Mouse (Mus musculus): ENCODE measurements around the gene Ctf2. TPM values are rescaled to one million over a fixed set of nuclear protein-coding genes. Genes with fewer than 3 reads are reported as not detected.

Gene Ctf2
- polyA plus RNA-seq, 1 experiment from 2014 or later, result 0.06 TPM

- H3K4me3 ChIP-seq (replicated peaks), result peak overlapping the region; percentile 81
- H3K27me3 ChIP-seq, result no peaks in the 10 kb centered on the region
- H3K9ac ChIP-seq, result peak overlapping the region; percentile 68
- H3K4me2 ChIP-seq, result peak overlapping the region; percentile 93
- peaks cover 4% of the 10 kb centered on the region; the same call in 1 of the 2 replicates for H3K36me3 ChIP-seq (replicated peaks)
- peak; percentile 78 for ATAC-seq (ENCODE audit: insufficient read depth)
- peaks cover 35% of the 10 kb centered on the region for H3K4me1 ChIP-seq (replicated peaks)
- no peaks in the 10 kb centered on the region for H3K9me3 ChIP-seq (replicated peaks)
- peak overlapping the region; percentile 84 for H3K27ac ChIP-seq (replicated peaks)
- WGBS (ENCODE audit: insufficient replicate concordance), result under 1% methylated on average over 19 of the region's 19 CpGs
Measured at GRCm38 (mm10) chr7:127745251-127745651, 13.3 kb upstream of the Ctf2 start.

DNA sequence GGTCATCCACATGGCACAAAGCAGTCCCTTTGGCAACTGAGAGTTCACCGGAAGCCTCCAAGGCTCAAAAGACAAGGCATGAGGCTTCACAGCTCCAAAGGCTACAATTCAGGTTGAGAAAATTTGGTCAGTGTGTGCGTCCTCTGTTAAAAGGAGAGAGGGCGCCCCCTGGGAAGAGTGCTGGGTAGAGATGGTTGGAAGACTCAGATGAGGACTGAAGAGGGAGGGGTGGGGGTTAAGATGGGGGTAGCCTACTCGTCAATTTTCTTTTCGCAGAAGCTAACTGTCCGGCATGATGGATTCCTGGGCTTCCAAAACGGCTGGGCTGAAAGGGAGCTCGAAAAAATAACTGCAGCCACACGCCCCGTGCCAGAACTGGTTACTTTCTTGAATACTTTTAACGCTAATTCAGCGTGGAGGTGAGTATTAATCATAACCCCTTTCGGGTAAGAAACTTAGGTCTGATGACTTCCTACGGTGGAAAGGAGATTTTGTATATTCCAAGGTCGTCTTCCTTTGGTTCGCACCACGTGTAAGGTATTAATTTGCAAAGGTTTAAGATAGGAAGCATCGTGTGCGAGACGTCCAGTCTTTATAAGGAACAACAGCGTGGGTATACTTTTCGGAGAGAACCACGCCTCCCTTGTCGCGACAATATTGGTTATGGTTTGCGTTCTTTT is 12.5 kb upstream of the Ctf2 start, which contains the start of gene Fbxl19:
TSS of gene Fbxl19 (plus strand) at position 178 of the 680 bp plus-strand sequence.
- ATAC-seq (ENCODE audit: insufficient read depth), result no peak
- Histone ChIP-seq H3K27ac (replicated peaks) (peak within 1 kb of the TSS; percentile 84), H3K4me3 (replicated peaks) (peak within 1 kb of the TSS; percentile 81), H3K36me3 (replicated peaks) (no peaks in the 10 kb centered on the region), H3K4me1 (replicated peaks) (peaks cover 35% of the 10 kb centered on the region), H3K4me2 (peak within 1 kb of the TSS; percentile 93), H3K9me3 (replicated peaks) (no peaks in the 10 kb centered on the region), H3K9ac (peak within 1 kb of the TSS; percentile 68), H3K27me3 (no peaks in the 10 kb centered on the region)
- WGBS (ENCODE audit: insufficient replicate concordance), result under 1% methylated on average over 26 of the region's 26 CpGs

DNA sequence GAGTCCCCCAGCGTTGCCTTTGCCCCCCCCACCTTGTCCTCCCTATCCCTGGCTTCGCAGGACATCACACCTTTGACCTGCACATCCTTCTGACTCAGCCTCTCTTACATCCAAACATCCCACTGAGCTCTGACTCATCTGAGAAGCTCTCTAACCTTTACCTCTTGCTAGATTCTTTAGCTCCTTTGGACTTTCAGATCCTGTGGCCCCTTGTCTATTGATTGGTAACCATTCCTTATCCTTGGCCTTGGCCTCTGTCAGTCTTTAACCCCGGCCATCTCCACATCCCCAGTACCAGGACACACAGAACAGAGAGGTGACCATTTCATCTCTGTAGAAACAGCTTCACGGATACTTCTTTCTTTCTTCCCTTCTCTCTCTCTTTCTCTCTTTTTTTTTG is 1.8 kb downstream of the Ctf2 start:
- Histone ChIP-seq H3K4me3 (replicated peaks) (no peak overlapping the region), H3K9ac (no peak overlapping the region), H3K4me1 (replicated peaks) (no peaks in the 10 kb centered on the region), H3K36me3 (replicated peaks) (no peaks in the 10 kb centered on the region), H3K4me2 (no peak overlapping the region), H3K27me3 (0 out of 2 replicates have a peak, but pooled peaks cover 5% of the 10 kb centered on the region), H3K27ac (replicated peaks) (no peak overlapping the region), H3K9me3 (replicated peaks) (no peaks in the 10 kb centered on the region)
- ATAC-seq (ENCODE audit: insufficient read depth), result no peak
- 51% methylated on average over 4 of the region's 4 CpGs for WGBS (ENCODE audit: insufficient replicate concordance)

DNA sequence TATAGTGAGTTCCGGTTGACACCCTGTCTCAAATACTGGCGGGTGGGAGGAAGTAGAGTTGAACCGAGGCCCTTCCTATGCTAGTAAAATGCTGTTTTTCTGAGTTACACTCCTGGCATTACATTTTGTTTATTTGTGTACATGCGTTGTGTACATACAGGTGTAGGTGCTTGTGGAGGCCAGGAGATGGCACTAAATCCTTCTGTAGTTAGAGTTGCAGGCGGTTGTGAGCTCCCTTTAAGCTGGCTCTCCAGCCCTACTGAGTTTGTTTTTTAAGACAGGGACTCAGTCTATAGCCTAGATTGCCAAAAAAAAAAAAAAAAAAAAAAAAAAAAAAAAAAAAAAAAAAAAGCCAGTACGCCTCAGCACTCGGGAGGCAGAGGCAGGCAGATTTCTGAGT is 4.1 kb downstream of the Ctf2 start:
- Histone ChIP-seq H3K9me3 (replicated peaks) (no peaks in the 10 kb centered on the region), H3K4me1 (replicated peaks) (no peaks in the 10 kb centered on the region), H3K27me3 (0 out of 2 replicates have a peak, but pooled peaks cover 5% of the 10 kb centered on the region), H3K9ac (no peak overlapping the region), H3K36me3 (replicated peaks) (no peaks in the 10 kb centered on the region), H3K4me2 (no peak overlapping the region), H3K4me3 (replicated peaks) (no peak overlapping the region), H3K27ac (replicated peaks) (no peak overlapping the region)
- ATAC-seq (ENCODE audit: insufficient read depth), result no peak
- WGBS (ENCODE audit: insufficient replicate concordance), result 55% methylated on average over 7 of the region's 7 CpGs

DNA sequence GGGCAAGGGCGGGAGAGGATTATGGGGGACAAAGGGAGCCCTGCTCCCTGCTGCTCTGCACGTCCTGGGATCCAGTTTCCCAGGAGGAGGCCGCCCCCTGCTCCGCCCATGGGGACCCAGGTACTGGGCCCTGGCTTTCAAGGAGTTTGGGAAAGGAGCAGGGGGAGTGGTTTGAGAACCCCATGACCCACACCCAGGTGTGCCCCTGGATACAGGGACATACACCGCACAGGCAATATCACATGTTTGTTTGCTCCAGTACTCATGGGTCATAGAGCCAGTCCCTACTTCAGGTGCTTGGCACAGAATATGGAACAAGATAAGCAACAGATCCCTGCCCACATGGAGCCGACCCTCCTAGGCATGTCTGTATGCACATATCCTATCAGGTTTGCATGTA is 6.0 kb downstream of the Ctf2 start:
- 56% methylated on average over 6 of the region's 6 CpGs for WGBS (ENCODE audit: insufficient replicate concordance)
- Histone ChIP-seq H3K9ac (no peak overlapping the region), H3K4me2 (no peak overlapping the region), H3K4me1 (replicated peaks) (no peaks in the 10 kb centered on the region), H3K9me3 (replicated peaks) (no peaks in the 10 kb centered on the region), H3K27me3 (0 out of 2 replicates have a peak, but pooled peaks cover 5% of the 10 kb centered on the region), H3K36me3 (replicated peaks) (no peaks in the 10 kb centered on the region), H3K4me3 (replicated peaks) (no peak overlapping the region), H3K27ac (replicated peaks) (no peak overlapping the region)
- ATAC-seq (ENCODE audit: insufficient read depth), result no peak

DNA sequence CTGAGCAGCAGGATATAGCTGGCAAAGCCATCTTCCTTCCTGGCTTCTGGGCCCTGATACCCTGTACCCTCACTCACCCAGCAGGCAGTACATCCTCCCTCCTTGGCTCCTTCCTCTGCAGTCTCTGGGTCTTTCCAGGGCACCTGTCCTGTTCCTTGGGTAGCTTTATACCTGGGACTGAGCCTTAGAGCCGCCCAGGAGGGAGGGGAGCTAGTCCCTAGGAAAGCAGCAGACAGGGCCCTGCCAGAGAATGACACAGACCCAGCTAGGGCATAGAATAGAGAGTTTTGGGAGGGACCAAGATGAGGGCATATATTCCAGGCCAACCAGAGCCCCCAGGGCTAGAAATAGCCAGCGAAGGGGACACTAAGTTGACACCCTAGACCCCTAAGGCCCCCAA is 6.5 kb downstream of the Ctf2 start:
- Histone ChIP-seq H3K9me3 (replicated peaks) (no peaks in the 10 kb centered on the region), H3K27me3 (0 out of 2 replicates have a peak, but pooled peaks cover 5% of the 10 kb centered on the region), H3K36me3 (replicated peaks) (no peaks in the 10 kb centered on the region), H3K4me3 (replicated peaks) (no peak overlapping the region), H3K27ac (replicated peaks) (no peak overlapping the region), H3K4me2 (no peak overlapping the region), H3K4me1 (replicated peaks) (no peaks in the 10 kb centered on the region), H3K9ac (no peak overlapping the region)
- ATAC-seq (ENCODE audit: insufficient read depth), result no peak
- WGBS (ENCODE audit: insufficient replicate concordance), result 37% methylated on average over 2 of the region's 2 CpGs

DNA sequence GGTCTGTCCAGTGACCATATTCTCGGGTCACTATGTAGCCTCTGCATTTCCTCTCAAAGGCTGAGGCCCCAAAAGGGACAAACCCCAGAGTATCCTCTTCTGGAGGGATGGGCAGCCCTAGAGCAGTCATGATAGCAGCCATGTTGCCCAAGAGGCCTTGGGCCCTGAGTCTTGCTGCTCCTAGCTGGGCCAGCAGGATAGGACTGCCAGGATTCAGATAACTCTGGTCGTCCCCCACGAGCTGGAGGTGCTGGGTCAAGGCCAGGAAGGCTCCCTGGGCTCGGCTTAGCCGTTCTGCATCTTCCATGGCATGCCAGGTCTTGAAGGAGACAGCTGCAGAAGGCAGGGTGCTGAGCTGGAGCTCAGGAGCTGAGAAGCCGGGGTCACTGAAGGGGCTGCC is 12.7 kb downstream of the Ctf2 start:
- no peak overlapping the region for H3K27ac ChIP-seq (replicated peaks)
- peaks cover 9% of the 10 kb centered on the region for H3K4me1 ChIP-seq (replicated peaks)
- H3K4me3 ChIP-seq (replicated peaks), result no peak overlapping the region
- H3K27me3 ChIP-seq, result peaks cover 18% of the 10 kb centered on the region
- ATAC-seq (ENCODE audit: insufficient read depth), result no peak
- no peaks in the 10 kb centered on the region for H3K36me3 ChIP-seq (replicated peaks)
- no peak overlapping the region for H3K4me2 ChIP-seq
- WGBS (ENCODE audit: insufficient replicate concordance), result 64% methylated on average over 6 of the region's 6 CpGs
- no peaks in the 10 kb centered on the region for H3K9me3 ChIP-seq (replicated peaks)
- no peak overlapping the region for H3K9ac ChIP-seq

- ATAC-seq (ENCODE audit: insufficient read depth), result no peak
- no peak overlapping the region for H3K27ac ChIP-seq (replicated peaks)
- 64% methylated on average over 6 of the region's 6 CpGs for WGBS (ENCODE audit: insufficient replicate concordance)
Measured at GRCm38 (mm10) chr7:127718339-127718738, 13.6 kb downstream of the Ctf2 start.

DNA sequence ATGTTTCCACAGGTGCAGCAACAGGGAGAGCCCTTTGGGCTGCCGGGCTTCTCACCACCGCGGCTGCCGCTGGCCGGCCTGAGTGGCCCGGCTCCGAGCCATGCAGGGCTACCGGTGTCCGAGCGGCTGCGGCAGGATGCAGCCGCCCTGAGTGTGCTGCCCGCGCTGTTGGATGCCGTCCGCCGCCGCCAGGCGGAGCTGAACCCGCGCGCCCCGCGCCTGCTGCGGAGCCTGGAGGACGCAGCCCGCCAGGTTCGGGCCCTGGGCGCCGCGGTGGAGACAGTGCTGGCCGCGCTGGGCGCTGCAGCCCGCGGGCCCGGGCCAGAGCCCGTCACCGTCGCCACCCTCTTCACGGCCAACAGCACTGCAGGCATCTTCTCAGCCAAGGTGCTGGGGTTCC is 15.0 kb downstream of the Ctf2 start:
- H3K9me3 ChIP-seq (replicated peaks), result no peaks in the 10 kb centered on the region
- peaks cover 23% of the 10 kb centered on the region for H3K4me1 ChIP-seq (replicated peaks)
- H3K4me3 ChIP-seq (replicated peaks), result peak overlapping the region; percentile 43
- H3K9ac ChIP-seq, result peak overlapping the region; percentile 25; the same call in 1 of the 2 replicates
- H3K27ac ChIP-seq (replicated peaks), result no peak overlapping the region
- no peaks in the 10 kb centered on the region for H3K36me3 ChIP-seq (replicated peaks)
- 1% methylated on average over 41 of the region's 41 CpGs for WGBS (ENCODE audit: insufficient replicate concordance)
- peaks cover 18% of the 10 kb centered on the region for H3K27me3 ChIP-seq
- ATAC-seq (ENCODE audit: insufficient read depth), result peak; percentile 57
- H3K4me2 ChIP-seq, result peak overlapping the region; percentile 71

More at GRCm38 (mm10) chr7:127718339-127718738, 13.6 kb downstream of the Ctf2 start:
- Histone ChIP-seq H3K36me3 (replicated peaks) (no peaks in the 10 kb centered on the region), H3K9me3 (replicated peaks) (no peaks in the 10 kb centered on the region), H3K4me2 (no peak overlapping the region), H3K4me1 (replicated peaks) (peaks cover 9% of the 10 kb centered on the region), H3K9ac (no peak overlapping the region), H3K27me3 (peaks cover 18% of the 10 kb centered on the region), H3K4me3 (replicated peaks) (no peak overlapping the region)

DNA sequence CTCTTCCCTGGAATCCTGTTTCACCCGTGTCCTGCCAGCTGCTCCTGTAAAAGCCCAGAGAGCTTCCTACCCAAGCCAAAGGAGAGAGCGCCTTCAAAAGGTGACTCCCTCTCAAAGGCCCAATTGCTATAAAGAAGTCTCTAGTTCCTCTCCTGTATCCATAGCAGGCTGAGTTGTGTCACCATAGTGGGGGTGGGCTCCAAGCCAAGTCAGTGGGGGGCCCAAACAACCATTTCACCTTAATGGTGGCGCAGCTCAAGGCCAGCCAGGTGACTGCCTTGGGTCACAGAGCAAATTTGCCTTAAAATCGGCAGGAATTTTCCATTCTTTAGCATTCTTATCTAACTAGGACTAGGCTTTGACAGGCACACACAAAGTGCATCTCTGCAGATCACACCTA is 17.1 kb downstream of the Ctf2 start:
- H3K4me3 ChIP-seq (replicated peaks), result no peak overlapping the region
- no peak overlapping the region for H3K27ac ChIP-seq (replicated peaks)
- no peak overlapping the region for H3K9ac ChIP-seq
- no peak for ATAC-seq (ENCODE audit: insufficient read depth)
- no peak overlapping the region for H3K4me2 ChIP-seq
- H3K9me3 ChIP-seq (replicated peaks), result no peaks in the 10 kb centered on the region
- peaks cover 18% of the 10 kb centered on the region for H3K27me3 ChIP-seq
- H3K36me3 ChIP-seq (replicated peaks), result no peaks in the 10 kb centered on the region
- WGBS (ENCODE audit: insufficient replicate concordance), result 61% methylated on average over 4 of the region's 4 CpGs
- H3K4me1 ChIP-seq (replicated peaks), result peaks cover 37% of the 10 kb centered on the region

DNA sequence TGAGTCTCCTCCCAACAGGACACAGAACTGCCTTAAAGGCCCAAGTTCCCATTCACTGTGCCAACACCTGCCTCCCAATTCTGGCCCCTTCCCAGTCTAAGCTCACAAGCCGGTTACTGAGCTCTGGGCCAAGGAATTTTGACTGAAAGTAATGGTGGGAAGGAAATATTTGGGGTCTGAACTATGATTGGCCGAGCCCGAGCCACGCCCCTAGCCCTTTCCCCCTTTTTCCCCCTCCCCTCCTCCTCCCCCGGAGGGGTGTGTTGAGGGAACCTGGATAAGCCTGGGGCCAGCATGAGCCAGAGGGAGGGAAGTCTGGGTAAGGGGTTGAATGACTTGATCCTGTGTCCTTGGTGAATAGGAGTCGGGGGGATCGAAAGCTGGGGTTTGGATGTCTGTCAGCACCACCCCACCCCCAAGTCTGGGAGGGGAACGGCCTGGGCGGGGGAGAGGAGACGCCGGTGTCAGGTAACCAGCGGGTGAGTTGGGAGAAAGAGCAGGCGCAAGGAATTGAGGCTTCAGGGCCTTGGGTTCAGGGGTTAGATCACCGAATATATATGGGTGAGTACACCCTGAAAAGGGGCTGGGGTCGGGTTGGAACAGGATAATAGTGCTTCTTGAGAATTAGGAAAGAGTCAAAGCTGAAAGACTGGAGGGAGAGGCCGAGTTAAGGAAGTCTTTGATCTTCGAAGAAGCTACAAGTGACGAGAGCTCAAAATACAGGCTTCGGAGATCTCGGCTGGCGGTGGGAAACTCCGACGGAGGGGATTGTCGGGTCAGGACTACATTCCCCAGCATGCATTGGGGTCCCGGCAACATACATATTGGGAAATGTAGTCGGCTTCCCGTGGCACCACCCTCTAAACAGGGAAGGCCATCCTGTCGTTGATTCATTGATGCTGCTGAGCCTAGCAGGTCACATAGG is 19.2 kb downstream of the Ctf2 start, which contains the start of gene Ctf1:
TSS of gene Ctf1 (plus strand) at position 276 of the 925 bp plus-strand sequence.
- H3K27ac ChIP-seq (replicated peaks), result peak within 1 kb of the TSS; percentile 67
- peaks cover 55% of the 10 kb centered on the region for H3K4me1 ChIP-seq (replicated peaks)
- H3K27me3 ChIP-seq, result peaks cover 17% of the 10 kb centered on the region
- no peak for ATAC-seq (ENCODE audit: insufficient read depth)
- H3K9me3 ChIP-seq (replicated peaks), result no peaks in the 10 kb centered on the region
- peak within 1 kb of the TSS; percentile 42 for H3K4me3 ChIP-seq (replicated peaks)
- peak within 1 kb of the TSS; percentile 30; the same call in 1 of the 2 replicates for H3K9ac ChIP-seq
- H3K4me2 ChIP-seq, result peak within 1 kb of the TSS; percentile 66
- H3K36me3 ChIP-seq (replicated peaks), result no peaks in the 10 kb centered on the region
- 4% methylated on average over 28 of the region's 28 CpGs for WGBS (ENCODE audit: insufficient replicate concordance)

All from liver, embryonic 15.5 days (tissue).